Mouse (Mus musculus): ENCODE results near the gene 4930452B06Rik. TPM values are rescaled to one million over a fixed set of nuclear protein-coding genes. Genes with fewer than 3 reads are reported as not detected.
"Not testable (repeated sequence)": the region's sequence is repeated elsewhere in the genome, so short reads cannot be mapped to it uniquely, and the experiment has no call there.

4930452B06Rik gene
- polyA plus RNA-seq, 1 experiment = not detected

DNA sequence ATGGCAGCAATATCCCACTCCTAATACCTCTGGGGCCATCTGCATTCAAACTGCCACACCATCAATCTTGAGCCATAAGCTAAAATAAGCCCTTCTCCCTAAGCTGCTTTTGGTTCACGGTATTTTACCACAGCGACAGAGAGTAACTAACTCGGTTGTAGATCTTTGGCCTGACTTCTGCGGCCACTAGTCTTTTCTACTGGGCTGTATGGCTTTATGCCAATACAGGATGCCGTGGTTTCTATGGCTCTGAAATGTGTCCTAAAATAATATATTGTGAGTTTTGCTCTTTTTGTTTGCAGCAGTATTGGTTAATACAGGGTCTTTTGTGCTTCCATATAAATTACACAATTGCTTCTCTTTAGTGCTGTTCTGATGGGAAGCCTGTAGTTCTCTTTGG, 37.6 kb downstream of the 4930452B06Rik start:
- TF ChIP-seq GATA1 (IDR thresholded peaks at IDR 0.05; ENCODE audit: low read length) = no peak
- no peak for TF ChIP-seq TAL1 (IDR thresholded peaks at IDR 0.05; ENCODE audit: low read length)
- Histone ChIP-seq H3K4me1 (ENCODE audit: control insufficient read depth) (no peaks in the 10 kb centered on the region), H3K9me3 (ENCODE audit: control insufficient read depth, low read length) (peaks cover 4% of the 10 kb centered on the region), H3K36me3 (ENCODE audit: control insufficient read depth) (no peaks in the 10 kb centered on the region), H3K4me3 (replicated peaks) (no peak overlapping the region), H3K27me3 (ENCODE audit: control insufficient read depth) (no peaks in the 10 kb centered on the region)

DNA sequence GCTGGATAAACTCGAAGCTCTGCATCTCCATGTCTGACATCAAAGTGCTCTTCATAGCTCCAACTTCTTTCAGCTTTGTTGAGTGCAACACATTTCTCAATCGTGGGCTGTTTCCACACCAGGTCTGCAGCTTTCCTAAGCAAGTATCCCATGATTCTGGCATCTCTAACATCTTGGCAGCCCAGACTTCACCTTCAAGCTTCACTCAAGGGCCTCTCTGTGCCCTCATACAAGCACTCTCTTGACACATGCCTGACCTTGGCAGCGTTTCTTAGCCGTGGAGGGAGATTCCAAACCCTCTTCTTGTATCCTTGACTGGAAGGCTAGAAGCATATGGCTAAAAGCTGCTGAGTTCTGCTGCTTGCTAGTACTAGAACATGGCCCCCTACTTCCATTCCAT, 38.6 kb downstream of the 4930452B06Rik start:
- TF ChIP-seq GATA1 (IDR thresholded peaks at IDR 0.05; ENCODE audit: low read length) (no peak), TAL1 (IDR thresholded peaks at IDR 0.05; ENCODE audit: low read length) (no peak)
- peaks cover 4% of the 10 kb centered on the region for H3K9me3 ChIP-seq (ENCODE audit: control insufficient read depth, low read length)
- H3K4me3 ChIP-seq (replicated peaks) = no peak overlapping the region

DNA sequence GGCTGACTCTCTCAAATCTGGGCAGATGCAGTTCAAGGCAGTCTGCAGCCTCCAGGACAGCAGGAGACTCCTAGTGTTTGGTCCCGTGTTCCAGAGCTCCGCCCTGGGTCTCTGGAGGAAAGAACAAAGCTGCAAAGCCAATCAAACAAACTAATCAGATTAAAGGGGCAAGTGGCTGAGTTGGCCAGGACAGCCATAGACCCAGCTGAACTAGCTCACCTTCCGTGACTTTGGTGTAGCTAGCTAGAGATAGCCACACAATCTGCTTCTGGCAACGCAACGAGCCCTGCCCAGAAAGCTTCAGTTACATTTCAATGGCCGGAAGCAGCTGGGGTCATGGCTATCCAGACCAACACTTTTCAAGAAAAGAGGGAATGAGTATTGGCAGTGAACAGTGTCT, 44.9 kb downstream of the 4930452B06Rik start:
- Histone ChIP-seq H3K4me3 (replicated peaks) (no peak overlapping the region), H3K27me3 (ENCODE audit: control insufficient read depth) (no peaks in the 10 kb centered on the region), H3K4me1 (ENCODE audit: control insufficient read depth) (no peaks in the 10 kb centered on the region), H3K9me3 (ENCODE audit: control insufficient read depth, low read length) (peaks cover 6% of the 10 kb centered on the region), H3K36me3 (ENCODE audit: control insufficient read depth) (no peaks in the 10 kb centered on the region)
- TF ChIP-seq GATA1 (IDR thresholded peaks at IDR 0.05; ENCODE audit: low read length) (no peak), TAL1 (IDR thresholded peaks at IDR 0.05; ENCODE audit: low read length) (no peak)

More for the DNA sequence above, 38.6 kb downstream of the 4930452B06Rik start:
- Histone ChIP-seq H3K27me3 (ENCODE audit: control insufficient read depth) (no peaks in the 10 kb centered on the region), H3K4me1 (ENCODE audit: control insufficient read depth) (no peaks in the 10 kb centered on the region), H3K36me3 (ENCODE audit: control insufficient read depth) (no peaks in the 10 kb centered on the region)

DNA sequence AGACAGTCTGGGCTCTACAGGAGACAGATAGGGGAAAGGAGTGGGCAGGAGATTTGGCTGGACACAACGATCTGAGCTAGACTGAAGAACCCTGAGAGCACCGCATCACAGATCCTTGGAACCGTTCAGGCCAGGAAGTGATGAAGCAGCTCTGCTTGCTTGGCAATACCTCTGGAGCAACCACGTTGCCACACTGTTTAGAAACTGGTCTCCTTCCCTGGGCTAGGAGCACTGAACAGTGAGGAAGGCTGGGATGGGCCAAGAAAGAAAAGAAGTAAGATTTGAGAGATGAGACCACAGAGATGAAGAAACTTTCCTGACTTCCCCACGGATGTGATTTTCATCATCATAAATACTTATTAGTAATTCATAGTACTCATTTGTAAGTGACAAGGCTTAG, 45.5 kb downstream of the 4930452B06Rik start:
- Histone ChIP-seq H3K4me3 (replicated peaks) (no peak overlapping the region), H3K4me1 (ENCODE audit: control insufficient read depth) (no peaks in the 10 kb centered on the region), H3K36me3 (ENCODE audit: control insufficient read depth) (no peaks in the 10 kb centered on the region), H3K27me3 (ENCODE audit: control insufficient read depth) (no peaks in the 10 kb centered on the region), H3K9me3 (ENCODE audit: control insufficient read depth, low read length) (peaks cover 6% of the 10 kb centered on the region)
- TF ChIP-seq TAL1 (IDR thresholded peaks at IDR 0.05; ENCODE audit: low read length) = no peak
- no peak for TF ChIP-seq GATA1 (IDR thresholded peaks at IDR 0.05; ENCODE audit: low read length)

DNA sequence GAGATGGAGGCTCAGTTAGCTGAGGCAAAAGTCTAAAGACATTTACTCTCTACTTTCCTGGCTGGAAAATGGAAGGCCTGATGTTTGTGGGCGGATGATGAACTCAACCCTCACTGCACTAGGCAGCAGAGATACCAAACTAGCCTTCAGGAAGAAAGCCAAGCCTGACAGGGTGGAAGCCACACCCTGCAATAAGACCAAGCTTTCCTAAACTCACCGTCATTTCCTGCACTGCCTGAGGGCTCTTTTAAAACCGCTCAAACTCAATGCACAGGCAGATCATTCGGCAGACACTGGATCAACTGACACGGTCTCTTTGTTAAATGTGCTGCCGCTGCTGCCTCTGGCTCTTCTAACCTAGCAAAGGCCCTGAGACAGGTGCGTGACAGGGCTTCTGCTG, 50.4 kb downstream of the 4930452B06Rik start:
- TF ChIP-seq TAL1 (IDR thresholded peaks at IDR 0.05; ENCODE audit: low read length) (no peak), GATA1 (IDR thresholded peaks at IDR 0.05; ENCODE audit: low read length) (no peak)
- no peaks in the 10 kb centered on the region for H3K4me1 ChIP-seq (ENCODE audit: control insufficient read depth)
- H3K36me3 ChIP-seq (ENCODE audit: control insufficient read depth) = no peaks in the 10 kb centered on the region
- no peaks in the 10 kb centered on the region for H3K9me3 ChIP-seq (ENCODE audit: control insufficient read depth, low read length)
- no peaks in the 10 kb centered on the region for H3K27me3 ChIP-seq (ENCODE audit: control insufficient read depth)
- no peak overlapping the region for H3K4me3 ChIP-seq (replicated peaks)

DNA sequence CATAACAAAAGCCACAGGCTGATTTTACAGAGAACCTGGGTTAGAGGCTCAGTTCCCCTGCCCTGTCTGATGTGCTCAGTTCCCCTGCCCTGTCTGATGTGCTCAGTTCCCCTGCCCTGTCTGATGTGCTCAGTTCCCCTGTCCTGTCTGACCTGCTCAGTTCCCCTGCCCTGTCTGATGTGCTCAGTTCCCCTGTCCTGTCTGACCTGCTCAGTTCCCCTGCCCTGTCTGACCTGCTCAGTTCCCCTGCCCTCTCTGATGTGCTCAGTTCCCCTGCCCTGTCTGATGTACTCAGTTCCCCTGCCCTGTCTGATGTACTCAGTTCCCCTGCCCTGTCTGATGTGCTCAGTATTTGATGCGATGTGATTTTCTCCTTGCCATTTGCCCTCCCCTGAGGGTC, 51.6 kb downstream of the 4930452B06Rik start:
- not testable (repeated sequence) for H3K4me3 ChIP-seq (replicated peaks); H3K9me3 ChIP-seq (ENCODE audit: control insufficient read depth, low read length); H3K4me1 ChIP-seq (ENCODE audit: control insufficient read depth); H3K36me3 ChIP-seq (ENCODE audit: control insufficient read depth); H3K27me3 ChIP-seq (ENCODE audit: control insufficient read depth)

DNA sequence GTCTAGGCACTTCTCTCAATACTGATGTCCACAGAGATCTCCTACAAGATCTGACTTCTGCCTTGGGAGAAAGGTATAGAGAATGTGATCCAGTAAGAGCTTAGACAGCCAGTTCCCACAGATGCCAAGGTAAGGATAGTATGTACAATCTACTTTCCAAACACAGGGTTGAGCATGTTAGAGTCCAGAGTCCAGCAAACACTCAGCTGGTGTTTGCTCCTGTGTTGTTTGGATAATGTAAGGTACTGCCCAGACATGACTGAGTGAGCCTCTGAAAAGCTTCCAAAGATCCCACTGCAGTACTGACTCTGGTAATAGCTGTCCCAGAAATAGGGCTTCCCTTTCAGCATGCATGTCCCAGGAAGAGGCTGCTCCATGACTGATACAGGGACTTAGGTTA, 54.0 kb downstream of the 4930452B06Rik start:
- H3K4me3 ChIP-seq (replicated peaks) = no peak overlapping the region
- no peaks in the 10 kb centered on the region for H3K27me3 ChIP-seq (ENCODE audit: control insufficient read depth)
- TF ChIP-seq TAL1 (IDR thresholded peaks at IDR 0.05; ENCODE audit: low read length) (no peak), GATA1 (IDR thresholded peaks at IDR 0.05; ENCODE audit: low read length) (no peak)
- H3K9me3 ChIP-seq (ENCODE audit: control insufficient read depth, low read length) = no peaks in the 10 kb centered on the region
- no peaks in the 10 kb centered on the region for H3K36me3 ChIP-seq (ENCODE audit: control insufficient read depth)
- no peaks in the 10 kb centered on the region for H3K4me1 ChIP-seq (ENCODE audit: control insufficient read depth)

DNA sequence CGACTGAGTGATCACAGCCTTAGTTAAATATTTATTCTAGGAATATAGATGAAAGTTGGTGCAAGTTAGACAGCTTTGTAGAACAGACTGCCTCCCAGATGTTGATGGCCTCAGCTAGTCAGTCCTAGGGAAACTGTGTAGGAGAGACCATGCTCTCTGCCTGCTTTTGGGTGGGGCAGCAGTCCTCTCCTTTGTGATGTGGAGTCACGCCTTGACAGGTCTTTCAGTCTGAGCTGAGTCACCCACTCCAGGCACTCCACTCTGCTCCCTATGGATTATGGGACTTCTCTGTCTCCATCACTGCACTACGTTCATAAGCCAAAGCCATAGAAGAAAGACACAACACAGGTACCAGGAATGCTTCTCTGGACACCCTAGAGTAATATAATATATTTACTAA, 55.9 kb downstream of the 4930452B06Rik start:
- H3K4me3 ChIP-seq (replicated peaks) = no peak overlapping the region
- H3K27me3 ChIP-seq (ENCODE audit: control insufficient read depth) = no peaks in the 10 kb centered on the region
- H3K36me3 ChIP-seq (ENCODE audit: control insufficient read depth) = no peaks in the 10 kb centered on the region
- TF ChIP-seq TAL1 (IDR thresholded peaks at IDR 0.05; ENCODE audit: low read length) = no peak
- no peaks in the 10 kb centered on the region for H3K9me3 ChIP-seq (ENCODE audit: control insufficient read depth, low read length)
- H3K4me1 ChIP-seq (ENCODE audit: control insufficient read depth) = no peaks in the 10 kb centered on the region

DNA sequence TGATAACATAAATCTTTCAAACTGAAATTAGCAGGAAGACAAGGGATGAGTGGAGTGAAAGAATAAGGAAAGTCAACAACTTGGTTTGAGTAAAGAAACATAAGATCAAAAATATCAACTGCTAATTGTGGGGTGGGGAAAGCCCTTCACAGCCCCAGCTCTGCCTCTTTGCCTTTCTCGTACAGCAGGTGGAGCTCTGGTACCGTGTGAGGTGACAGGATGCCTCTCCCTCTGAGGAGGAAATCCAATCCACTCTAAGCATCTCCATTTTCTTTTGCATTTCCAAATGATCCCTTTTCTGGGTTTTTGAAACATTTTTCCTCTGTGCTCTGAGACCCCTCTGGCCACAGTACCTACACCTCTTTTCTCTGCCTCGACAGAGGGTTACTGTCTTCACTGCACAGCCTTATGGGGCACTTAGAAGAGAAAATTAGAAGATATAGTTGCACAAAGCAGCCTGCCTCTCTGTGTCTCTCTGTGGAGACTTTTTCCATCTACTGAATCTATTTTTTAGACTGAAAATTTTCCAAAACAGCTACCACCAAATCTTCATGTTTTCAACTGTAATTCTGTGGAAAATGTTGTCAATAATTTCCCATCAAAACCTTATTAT, 57.4 kb downstream of the 4930452B06Rik start:
- Histone ChIP-seq H3K4me3 (replicated peaks) (no peak overlapping the region), H3K36me3 (ENCODE audit: control insufficient read depth) (no peaks in the 10 kb centered on the region), H3K4me1 (ENCODE audit: control insufficient read depth) (no peaks in the 10 kb centered on the region), H3K27me3 (ENCODE audit: control insufficient read depth) (no peaks in the 10 kb centered on the region), H3K9me3 (ENCODE audit: control insufficient read depth, low read length) (no peaks in the 10 kb centered on the region)
- TF ChIP-seq TAL1 (IDR thresholded peaks at IDR 0.05; ENCODE audit: low read length) = no peak
- no peak for TF ChIP-seq GATA1 (IDR thresholded peaks at IDR 0.05; ENCODE audit: low read length)

DNA sequence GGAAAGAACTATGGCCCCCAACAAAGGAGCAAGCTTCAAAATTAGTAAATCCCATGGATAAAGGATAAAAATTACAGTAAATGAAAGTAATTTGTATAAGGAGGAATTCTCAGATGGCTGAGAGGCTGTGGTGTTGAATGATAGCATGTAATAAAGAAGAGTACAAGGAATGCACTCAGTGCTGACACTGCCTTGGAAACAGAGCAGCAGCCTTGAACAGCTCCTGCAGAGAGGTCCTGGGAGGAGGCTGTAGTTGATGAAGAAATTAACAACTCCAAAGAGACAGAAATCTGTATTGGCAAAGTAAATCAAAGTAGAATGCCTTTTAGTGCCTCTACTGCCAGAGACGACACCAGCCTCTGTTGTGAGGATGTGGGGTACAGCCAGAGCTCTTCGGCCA, 61.1 kb downstream of the 4930452B06Rik start:
- H3K9me3 ChIP-seq (ENCODE audit: control insufficient read depth, low read length) = no peaks in the 10 kb centered on the region
- no peak overlapping the region for H3K4me3 ChIP-seq (replicated peaks)
- H3K36me3 ChIP-seq (ENCODE audit: control insufficient read depth) = no peaks in the 10 kb centered on the region
- H3K27me3 ChIP-seq (ENCODE audit: control insufficient read depth) = no peaks in the 10 kb centered on the region
- no peaks in the 10 kb centered on the region for H3K4me1 ChIP-seq (ENCODE audit: control insufficient read depth)
- no peak for TF ChIP-seq TAL1 (IDR thresholded peaks at IDR 0.05; ENCODE audit: low read length)
- TF ChIP-seq GATA1 (IDR thresholded peaks at IDR 0.05; ENCODE audit: low read length) = no peak
